Mouse (Mus musculus): ENCODE measurements around the gene Klhdc10. TPM values are rescaled to one million over a fixed set of nuclear protein-coding genes. Genes with fewer than 3 reads are reported as not detected.

The Klhdc10 gene
- total and polyA plus RNA-seq, 3 experiments, result 35.0 to 40.8 TPM; not detected in 1

GRCm38 (mm10) chr6:30390714-30391697 is 10.7 kb upstream of the Klhdc10 start, which contains the start of gene Zc3hc1:
Gene Zc3hc1 (minus strand): TSS chr6:30391028.
- peak within 1 kb of the TSS; percentile 86 for H3K9ac ChIP-seq (ENCODE audit: control insufficient read depth, low read depth, low read length, poor library complexity, severe bottlenecking)
- no peaks in the 10 kb centered on the region for H3K9me3 ChIP-seq (replicated peaks; ENCODE audit: insufficient read depth, low read length)
- peaks cover 0 to 17% of the 10 kb centered on the region in 2 experiments; a peak in 2 of 4 replicates for H3K4me1 ChIP-seq (ENCODE audit: control insufficient read depth in 1 of 2, insufficient read depth in 2 of 2, low read length in 2 of 2)
- H3K36me3 ChIP-seq (ENCODE audit: control insufficient read depth in 1 of 2, insufficient read depth in 2 of 2, low read length in 2 of 2), result peaks cover 1 to 7% of the 10 kb centered on the region in 2 experiments; a peak in 3 of 4 replicates
- peak; percentile 97 for DNase-seq (ENCODE audit: low read depth, low spot score)
- peak within 1 kb of the TSS; percentile 79 to 89 for H3K4me3 ChIP-seq (ENCODE audit: control insufficient read depth in 1 of 2, insufficient read depth in 1 of 2, low read depth in 2 of 2, low read length in 2 of 2)
- no peaks in the 10 kb centered on the region for H3K27me3 ChIP-seq (ENCODE audit: control insufficient read depth in 1 of 2, insufficient read depth in 2 of 2, low read length in 2 of 2)
- H3K79me2 ChIP-seq (ENCODE audit: control insufficient read depth, insufficient read depth, low read length, poor library complexity), result peaks cover 19% of the 10 kb centered on the region
- peak within 1 kb of the TSS; percentile 90 for H3K27ac ChIP-seq (ENCODE audit: control insufficient read depth, low read depth, low read length)
- TF ChIP-seq RAD21 (IDR thresholded peaks at IDR 0.05; ENCODE audit: low read depth, low read length) (no peak), JUND (IDR thresholded peaks at IDR 0.05; ENCODE audit: low read depth, low read length) (no peak), ZC3H11A (IDR thresholded peaks at IDR 0.05; ENCODE audit: low read depth, low read length) (no peak), KAT2A (conservative IDR thresholded peaks at IDR 0.05; ENCODE audit: low read depth, low read length) (no peak; the same call in 1 of the 2 replicates), ZKSCAN1 (IDR thresholded peaks at IDR 0.05; ENCODE audit: low read depth, low read length) (no peak), MEF2A (IDR thresholded peaks at IDR 0.05; ENCODE audit: extremely low read depth, insufficient replicate concordance, low read depth, low read length, poor library complexity, severe bottlenecking) (no peak), RCOR1 (IDR thresholded peaks at IDR 0.05; ENCODE audit: low read depth, low read length) (no peak; the same call in 1 of the 2 replicates), ELF1 (IDR thresholded peaks at IDR 0.05; ENCODE audit: low read depth, low read length) (no peak), GATA1 (IDR thresholded peaks at IDR 0.05; ENCODE audit: low read depth, low read length) (peak; percentile 81), TAL1 (IDR thresholded peaks at IDR 0.05; ENCODE audit: low read length) (no peak), MAFK (IDR thresholded peaks at IDR 0.05; ENCODE audit: borderline replicate concordance, low read depth, low read length) (no peak), CTCF (IDR thresholded peaks at IDR 0.05 in 2 of 3, conservative IDR thresholded peaks at IDR 0.05 in 1 of 3; ENCODE audit: control insufficient read depth in 1 of 3, insufficient read depth in 1 of 3, low read depth in 2 of 3, low read length in 3 of 3, poor library complexity in 1 of 3, severe bottlenecking in 1 of 3) (no peak), MXI1 (IDR thresholded peaks at IDR 0.05; ENCODE audit: low read depth, low read length) (peak; percentile 94), NELFE (IDR thresholded peaks at IDR 0.05; ENCODE audit: low read depth, low read length) (peak; percentile 84), CHD2 (IDR thresholded peaks at IDR 0.05; ENCODE audit: low read length) (no peak), MYC (IDR thresholded peaks at IDR 0.05; ENCODE audit: low read depth, low read length) (0 out of 2 replicates have a peak, but pooled peaks have one; percentile 3), ZNF384 (IDR thresholded peaks at IDR 0.05; ENCODE audit: low read depth, low read length) (peak; percentile 97), USF2 (IDR thresholded peaks at IDR 0.05; ENCODE audit: borderline replicate concordance in 1 of 2, insufficient read depth in 1 of 2, low read depth in 1 of 2, low read length in 2 of 2) (no peak), POLR2A (IDR thresholded peaks at IDR 0.05; ENCODE audit: control insufficient read depth in 1 of 2, insufficient read depth in 1 of 2, low read depth in 1 of 2, low read length in 2 of 2, poor library complexity in 1 of 2) (peak; percentile 90 to 91), MAZ (IDR thresholded peaks at IDR 0.05; ENCODE audit: low read depth, low read length) (peak; percentile 54; the same call in 1 of the 2 replicates), GABPA (IDR thresholded peaks at IDR 0.05; ENCODE audit: low read depth, low read length) (no peak), TBP (IDR thresholded peaks at IDR 0.05; ENCODE audit: low read depth, low read length) (peak; percentile 95), POLR2AphosphoS2 (IDR thresholded peaks at IDR 0.05; ENCODE audit: low read length) (peak; percentile 53; the same call in 1 of the 2 replicates), BHLHE40 (IDR thresholded peaks at IDR 0.05; ENCODE audit: borderline replicate concordance, low read depth, low read length) (no peak), HCFC1 (IDR thresholded peaks at IDR 0.05; ENCODE audit: low read depth, low read length) (peak; percentile 94), UBTF (IDR thresholded peaks at IDR 0.05; ENCODE audit: borderline replicate concordance, insufficient read depth, low read depth, low read length) (no peak), MYB (IDR thresholded peaks at IDR 0.05; ENCODE audit: low read depth, low read length) (no peak), ZMIZ1 (IDR thresholded peaks at IDR 0.05; ENCODE audit: low read depth, low read length) (peak; percentile 22), NRF1 (IDR thresholded peaks at IDR 0.05; ENCODE audit: insufficient read depth, low read depth, low read length, poor library complexity, severe bottlenecking) (no peak), E2F4 (IDR thresholded peaks at IDR 0.05; ENCODE audit: borderline replicate concordance, low read depth, low read length) (peak; percentile 68; the same call in 1 of the 2 replicates), EP300 (IDR thresholded peaks at IDR 0.05; ENCODE audit: low read depth in 1 of 2, low read length in 2 of 2) (peak; percentile 21 to 30; a peak in 2 of 4 replicates), TCF12 (IDR thresholded peaks at IDR 0.05; ENCODE audit: low read depth, low read length) (peak; percentile 88), SIN3A (IDR thresholded peaks at IDR 0.05; ENCODE audit: low read length) (peak; percentile 93), SMC3 (IDR thresholded peaks at IDR 0.05; ENCODE audit: low read depth, low read length) (no peak)
